ENCODE assay signal across 15 mouse cellular contexts in genomic region chrX:78797642-78798041, GRCm38 (mm10).
A peak's percentile ranks its signal among the peaks of the same experiment; 100 is the strongest.
DNase-seq lines count a peak whose midpoint lies in the region; ATAC-seq and TF ChIP-seq lines count a peak whose summit lies in the region.
"Had no signal": no experiment of that assay in that cellular context is flagged by ENCODE, and none has a peak within 500 bp of the region (broad histone marks: within the 10 kb centered on the region; RNA-seq: fewer than 3 reads in every experiment).

No protein-coding gene starts in this region.

- H3K4me1 ChIP-seq in kidney, adult 2 months (ENCODE audit: control insufficient read depth, insufficient read depth, low read length): no peaks in the 10 kb centered on the region
- H3K4me1 ChIP-seq in midbrain, postnatal 0 days (ENCODE audit: insufficient read depth, low read length): no peaks in the 10 kb centered on the region
- no peaks in the 10 kb centered on the region for H3K4me1 ChIP-seq in midbrain, embryonic 13.5 days (replicated peaks)
- H3K4me1 ChIP-seq: forebrain, embryonic 10.5 days; midbrain, embryonic 10.5 days; neural tube, embryonic 12.5 days; stomach, embryonic 15.5 days had no signal

- no peak for TF ChIP-seq CTCF in kidney, adult 2 months (conservative IDR thresholded peaks at IDR 0.05; ENCODE audit: insufficient read depth, insufficient read length, low read depth, low read length)
- peak; percentile 79 for TF ChIP-seq CTCF in midbrain, postnatal 0 days (IDR thresholded peaks at IDR 0.05)
- no peak for TF ChIP-seq CTCF in brain, embryonic 14.5 days (IDR thresholded peaks at IDR 0.05; ENCODE audit: borderline replicate concordance, extremely low read depth, insufficient read depth, insufficient read length)

- DNase-seq in cerebellum, postnatal 14 days: peak; percentile 0 to 49
- no peak for DNase-seq in cerebellum, adult 18-20 months
- DNase-seq in kidney, adult 2 months: peak; percentile 1
- DNase-seq in kidney, postnatal 10 days: no peak
- peak; percentile 61 for DNase-seq in midbrain, postnatal 0 days (ENCODE audit: low spot score)
- DNase-seq in brain, embryonic 14.5 days (ENCODE audit: low read depth): peak; percentile 55
- no peak for DNase-seq in Muller cell, postnatal 12 days (ENCODE audit: inconsistent ontology term)
- DNase-seq: gastrocnemius, postnatal 14 days; liver, postnatal 0 days; right cerebral cortex, postnatal 4 days had no signal

- H3K9ac ChIP-seq in midbrain, postnatal 0 days (replicated peaks; ENCODE audit: low read length, poor library complexity, severe bottlenecking): no peak overlapping the region
- H3K9ac ChIP-seq in midbrain, embryonic 13.5 days (replicated peaks): no peak overlapping the region
- H3K9ac ChIP-seq: liver, postnatal 0 days; neural tube, embryonic 12.5 days; stomach, embryonic 15.5 days had no signal

- no peak overlapping the region for H3K4me3 ChIP-seq in kidney, adult 2 months (ENCODE audit: insufficient read depth, low read depth, low read length)
- H3K4me3 ChIP-seq in midbrain, postnatal 0 days (ENCODE audit: low read depth, low read length): no peak overlapping the region
- H3K4me3 ChIP-seq in midbrain, embryonic 13.5 days (replicated peaks): no peak overlapping the region
- H3K4me3 ChIP-seq: forebrain, embryonic 10.5 days; midbrain, embryonic 10.5 days; neural tube, embryonic 12.5 days; stomach, embryonic 15.5 days had no signal

- no peak overlapping the region for H3K27ac ChIP-seq in kidney, adult 2 months (ENCODE audit: insufficient read depth, low read depth, low read length)
- H3K27ac ChIP-seq in midbrain, postnatal 0 days (ENCODE audit: low read depth, low read length): no peak overlapping the region
- H3K27ac ChIP-seq in midbrain, embryonic 13.5 days: no peak overlapping the region
- H3K27ac ChIP-seq: forebrain, embryonic 10.5 days; midbrain, embryonic 10.5 days; neural tube, embryonic 12.5 days; stomach, embryonic 15.5 days had no signal

- 58% methylated on average over 4 of the region's 4 CpGs for WGBS in kidney, adult 2 months
- 63% methylated on average over 4 of the region's 4 CpGs for WGBS in midbrain, postnatal 0 days
- WGBS in midbrain, embryonic 13.5 days: 69% methylated on average over 4 of the region's 4 CpGs

- no peaks in the 10 kb centered on the region for H3K9me3 ChIP-seq in midbrain, postnatal 0 days (ENCODE audit: low read length)
- H3K9me3 ChIP-seq in midbrain, embryonic 13.5 days: no peaks in the 10 kb centered on the region
- H3K9me3 ChIP-seq: forebrain, embryonic 10.5 days; midbrain, embryonic 10.5 days; neural tube, embryonic 12.5 days; stomach, embryonic 15.5 days had no signal

- no peaks in the 10 kb centered on the region for H3K36me3 ChIP-seq in kidney, adult 2 months (ENCODE audit: control insufficient read depth, insufficient read depth, low read length)
- no peaks in the 10 kb centered on the region for H3K36me3 ChIP-seq in midbrain, postnatal 0 days (ENCODE audit: insufficient read depth, low read length)
- H3K36me3 ChIP-seq in midbrain, embryonic 13.5 days: no peaks in the 10 kb centered on the region
- H3K36me3 ChIP-seq: forebrain, embryonic 10.5 days; midbrain, embryonic 10.5 days; neural tube, embryonic 12.5 days; stomach, embryonic 15.5 days had no signal

- no peak overlapping the region for H3K4me2 ChIP-seq in midbrain, postnatal 0 days (ENCODE audit: low read depth, low read length, poor library complexity, severe bottlenecking)
- no peak overlapping the region for H3K4me2 ChIP-seq in midbrain, embryonic 13.5 days (replicated peaks)
- H3K4me2 ChIP-seq: neural tube, embryonic 12.5 days; stomach, embryonic 15.5 days had no signal

- no peak for ATAC-seq in midbrain, postnatal 0 days (ENCODE audit: low FRiP score)
- ATAC-seq in midbrain, embryonic 13.5 days: no peak
- ATAC-seq: liver, postnatal 0 days had no signal

- TF ChIP-seq POLR2A in kidney, adult 2 months (IDR thresholded peaks at IDR 0.05; ENCODE audit: low read depth, low read length): no peak
- TF ChIP-seq POLR2A in brain, embryonic 14.5 days (IDR thresholded peaks at IDR 0.05; ENCODE audit: borderline replicate concordance, extremely low read depth, insufficient read depth, insufficient read length, poor library complexity, severe bottlenecking): no peak

- no peaks in the 10 kb centered on the region for H3K27me3 ChIP-seq in kidney, adult 2 months (replicated peaks; ENCODE audit: control insufficient read depth, insufficient read depth, low read length)
- no peaks in the 10 kb centered on the region for H3K27me3 ChIP-seq in midbrain, postnatal 0 days (ENCODE audit: insufficient read depth, low read length)
- H3K27me3 ChIP-seq in midbrain, embryonic 13.5 days: no peaks in the 10 kb centered on the region
- H3K27me3 ChIP-seq: neural tube, embryonic 12.5 days; stomach, embryonic 15.5 days had no signal

Comparison
In these comparisons a context has a peak if more than half of its experiments do, and no peak if none do; other contexts are left out.
1. DNase-seq: peak in cerebellum, postnatal 14 days (2 of 2), kidney, adult 2 months (single experiment), midbrain, postnatal 0 days (single experiment) and brain, embryonic 14.5 days (single experiment); none in cerebellum, adult 18-20 months (0 of 2), kidney, postnatal 10 days (single experiment) and Muller cell, postnatal 12 days (single experiment).